Mouse (Mus musculus) mammary gland, adult 2 months (tissue): ENCODE results near the gene Olfr773. TPM values are rescaled to one million over a fixed set of nuclear protein-coding genes. Genes with fewer than 3 reads are reported as not detected.

Experiments used
- polyA plus RNA-seq: library from polyadenylated mRNA; depleted of rRNA; stranded (reverse); fragments of >200 nt; gene quantifications from 2 replicates; pipeline ENCODE4 v1.2.3, GENCODE M21; 2012; ENCODE audit warnings: low replicate concordance; rRNA removed

The Olfr773 gene
- polyA plus RNA-seq: not detected in 2 replicates

GRCm38 (mm10) chr10:129187319-129187718, at the start of gene Olfr773:
Olfr773 (minus strand) TSS chr10:129187419.

GRCm38 (mm10) chr10:129235904-129236303, 48.7 kb upstream of the Olfr773 start, which contains the start of gene Olfr774:
Olfr774 (plus strand) TSS chr10:129236204.

DNA sequence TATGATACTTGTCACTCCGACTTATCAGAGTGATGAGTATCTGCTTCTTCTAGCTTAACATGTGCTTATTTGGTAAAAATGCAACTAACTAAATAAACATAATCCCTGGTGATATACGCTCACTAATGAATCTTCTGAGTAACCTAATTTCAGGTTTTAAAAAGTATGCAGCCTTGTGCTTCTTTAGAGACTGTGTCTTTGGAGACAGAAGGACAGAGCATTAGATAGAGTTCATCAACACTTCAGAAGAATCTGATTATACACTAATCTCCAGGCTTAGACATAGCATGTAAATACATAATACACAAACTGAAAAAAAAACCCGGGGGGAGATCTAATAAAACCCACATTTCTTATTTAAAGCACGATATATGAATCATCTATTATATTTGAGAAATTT, 9.4 kb downstream of the Olfr773 start, which contains the start of gene Olfr772:
TSS of gene Olfr772 (minus strand) at position 101 of the 400 bp plus-strand sequence.

DNA sequence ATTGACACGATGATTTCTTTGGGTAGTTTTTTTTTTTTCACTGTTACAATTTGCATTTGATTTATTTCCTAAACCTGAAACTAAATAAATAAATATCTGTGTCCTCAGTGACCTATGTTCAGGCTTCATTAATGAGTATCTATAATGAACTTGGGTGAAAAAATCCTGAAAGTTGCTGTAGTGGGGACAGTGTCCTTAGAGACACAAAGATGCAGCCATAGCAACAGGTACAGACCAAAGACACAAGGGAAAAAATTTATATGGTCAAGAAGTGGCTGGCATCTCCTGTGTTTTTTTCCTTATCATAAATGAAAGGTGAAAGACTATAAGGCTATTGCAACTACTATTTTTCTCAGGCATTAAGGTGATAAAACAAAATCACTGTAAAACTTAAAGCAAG, 22.6 kb downstream of the Olfr773 start, which contains the start of gene Olfr771:
TSS of gene Olfr771 (minus strand) at position 101 of the 400 bp plus-strand sequence.

DNA sequence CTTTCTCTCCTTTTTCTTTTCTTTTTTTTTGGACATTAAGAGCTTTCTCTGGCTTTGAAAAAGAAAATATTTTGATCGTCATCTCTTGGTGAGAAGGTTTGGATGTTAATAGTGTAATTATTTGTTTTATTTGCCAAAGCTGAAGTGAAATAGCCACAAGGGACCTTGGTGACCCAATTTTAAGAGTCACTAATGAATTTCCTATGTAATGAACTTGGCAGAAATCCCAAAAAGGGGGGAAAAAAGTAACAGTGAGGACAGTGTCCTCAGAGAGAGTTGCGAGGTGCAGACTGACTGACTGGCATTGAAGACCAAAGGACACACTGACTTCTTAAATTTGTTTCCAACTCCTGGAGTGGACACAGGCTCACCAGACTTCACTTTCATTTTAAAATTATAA, 48.3 kb downstream of the Olfr773 start, which contains the start of gene Olfr770:
TSS of gene Olfr770 (minus strand) at position 101 of the 400 bp plus-strand sequence.

Other genes starting within 250 kb of the Olfr773 start
- gene Mettl7b, start 226.4 kb downstream of the Olfr773 start, polyA plus RNA-seq: 3.5 and 4.1 TPM in 2 replicates
- gene Olfr9, start 198.0 kb downstream of the Olfr773 start, polyA plus RNA-seq: not detected in 2 replicates
- not detected in 2 replicates for gene Olfr763, start 176.6 kb downstream of the Olfr773 start, polyA plus RNA-seq
- not detected in 2 replicates for gene Olfr764-ps1, start 147.5 kb downstream of the Olfr773 start, polyA plus RNA-seq
- gene Olfr765, start 137.4 kb downstream of the Olfr773 start, polyA plus RNA-seq: not detected in 2 replicates
- not detected in 2 replicates for gene Olfr766-ps1, start 118.4 kb downstream of the Olfr773 start, polyA plus RNA-seq
- not detected in 2 replicates for gene Olfr767, start 104.5 kb downstream of the Olfr773 start, polyA plus RNA-seq
- not detected in 2 replicates for gene Olfr768, start 88.0 kb downstream of the Olfr773 start, polyA plus RNA-seq
- gene Olfr769, start 69.6 kb downstream of the Olfr773 start, polyA plus RNA-seq: not detected in 2 replicates
- not detected in 2 replicates for gene Olfr770, start 48.4 kb downstream of the Olfr773 start, polyA plus RNA-seq
- gene Olfr771, start 22.7 kb downstream of the Olfr773 start, polyA plus RNA-seq: not detected in 2 replicates
- not detected in 2 replicates for gene Olfr772, start 9.5 kb downstream of the Olfr773 start, polyA plus RNA-seq
- not detected in 2 replicates for gene Olfr774, start 48.8 kb upstream of the Olfr773 start, polyA plus RNA-seq
- not detected in 2 replicates for gene Olfr775, start 61.0 kb upstream of the Olfr773 start, polyA plus RNA-seq
- not detected in 2 replicates for gene Olfr776, start 71.7 kb upstream of the Olfr773 start, polyA plus RNA-seq
- not detected in 2 replicates for gene Olfr777, start 84.1 kb upstream of the Olfr773 start, polyA plus RNA-seq
- gene Olfr780, start 130.7 kb upstream of the Olfr773 start, polyA plus RNA-seq: not detected in 2 replicates
- gene Olfr781, start 141.4 kb upstream of the Olfr773 start, polyA plus RNA-seq: not detected in 2 replicates
- gene Olfr782, start 161.4 kb upstream of the Olfr773 start, polyA plus RNA-seq: not detected in 2 replicates
- 0.06 TPM in 1 of 2 replicates, not detected in the other for gene Olfr784, start 196.7 kb upstream of the Olfr773 start, polyA plus RNA-seq
- not detected in 2 replicates for gene Olfr785, start 218.0 kb upstream of the Olfr773 start, polyA plus RNA-seq
- gene Olfr786, start 239.9 kb upstream of the Olfr773 start, polyA plus RNA-seq: not detected in 2 replicates